Mouse (Mus musculus): Measurements from ENCODE around the gene Olfr10. TPM values are rescaled to one million over a fixed set of nuclear protein-coding genes. Genes with fewer than 3 reads are reported as not detected.

Olfr10 gene
- polyA plus RNA-seq, 1 experiment from 2014 or later, result not detected

GRCm38 (mm10) chr11:49334888-49335287 lies 30.3 kb downstream of the Olfr10 start, which contains the start of gene Olfr1390:
Olfr1390 (plus strand) TSS chr11:49335188.
- Histone ChIP-seq H3K9me3 (ENCODE audit: control insufficient read depth, low read depth, low read length) (no peaks in the 10 kb centered on the region), H3K9ac (replicated peaks; ENCODE audit: low read depth, low read length) (no peak within 1 kb of the TSS), H3K4me1 (ENCODE audit: control insufficient read depth, insufficient read depth, low read length) (no peaks in the 10 kb centered on the region), H3K4me3 (ENCODE audit: low read depth, low read length) (no peak within 1 kb of the TSS), H3K4me2 (replicated peaks; ENCODE audit: low read depth, low read length) (no peak within 1 kb of the TSS), H3K27ac (ENCODE audit: low read length) (no peak within 1 kb of the TSS), H3K27me3 (ENCODE audit: control insufficient read depth, insufficient read depth, low read length) (no peaks in the 10 kb centered on the region), H3K36me3 (ENCODE audit: control insufficient read depth, insufficient read depth, low read length) (no peaks in the 10 kb centered on the region)
- ATAC-seq (ENCODE audit: insufficient number of reproducible peaks, insufficient read depth, low FRiP score, low read depth), result no peak
- WGBS, result 88% methylated on average over 1 of the region's 1 CpGs

- H3K4me3 ChIP-seq (ENCODE audit: low read depth, low read length), result no peak overlapping the region
These were observed 32.8 kb downstream of the Olfr10 start for GRCm38 (mm10) chr11:49337150-49337832.

More at GRCm38 (mm10) chr11:49337150-49337832, 32.8 kb downstream of the Olfr10 start:
- no peaks in the 10 kb centered on the region for H3K36me3 ChIP-seq (ENCODE audit: control insufficient read depth, insufficient read depth, low read length)
- H3K27me3 ChIP-seq (ENCODE audit: control insufficient read depth, insufficient read depth, low read length), result no peaks in the 10 kb centered on the region
- no peaks in the 10 kb centered on the region for H3K4me1 ChIP-seq (ENCODE audit: control insufficient read depth, insufficient read depth, low read length)
- no peak overlapping the region for H3K9ac ChIP-seq (replicated peaks; ENCODE audit: low read depth, low read length)
- no peaks in the 10 kb centered on the region for H3K9me3 ChIP-seq (ENCODE audit: control insufficient read depth, low read depth, low read length)
- 62% methylated on average over 4 of the region's 4 CpGs for WGBS
- no peak overlapping the region for H3K4me2 ChIP-seq (replicated peaks; ENCODE audit: low read depth, low read length)
- H3K27ac ChIP-seq (ENCODE audit: low read length), result no peak overlapping the region
- no peak for ATAC-seq (ENCODE audit: insufficient number of reproducible peaks, insufficient read depth, low FRiP score, low read depth)

Other genes starting within 250 kb of the Olfr10 start
- gene Tgtp2, start 240.5 kb upstream of the Olfr10 start, polyA plus RNA-seq (2014; fragmentation: Nextera tagmentation; extraction: Ambion mirVana), result 0.10 TPM in 1 of 2 replicates, not detected in the other
- 1.6 and 2.2 TPM in 2 replicates for gene Ifi47, start 228.2 kb upstream of the Olfr10 start, polyA plus RNA-seq (2014; fragmentation: Nextera tagmentation; extraction: Ambion mirVana)
- 0.08 TPM in 1 of 2 replicates, not detected in the other for gene Olfr1396, start 189.9 kb upstream of the Olfr10 start, polyA plus RNA-seq (2014; fragmentation: Nextera tagmentation; extraction: Ambion mirVana)
- gene Olfr1395, start 162.5 kb upstream of the Olfr10 start, polyA plus RNA-seq (2014; fragmentation: Nextera tagmentation; extraction: Ambion mirVana), result not detected in 2 replicates
- not detected in 2 replicates for gene Olfr1394, start 150.4 kb upstream of the Olfr10 start, polyA plus RNA-seq (2014; fragmentation: Nextera tagmentation; extraction: Ambion mirVana)
- gene Btnl9, start 117.6 kb upstream of the Olfr10 start, polyA plus RNA-seq (2014; fragmentation: Nextera tagmentation; extraction: Ambion mirVana), result 2.4 TPM in 2 replicates
- gene Zfp62, start 101.4 kb upstream of the Olfr10 start, polyA plus RNA-seq (2014; fragmentation: Nextera tagmentation; extraction: Ambion mirVana), result 42.1 and 47.6 TPM in 2 replicates
- 55.0 and 62.5 TPM in 2 replicates for gene Mgat1, start 60.5 kb upstream of the Olfr10 start, polyA plus RNA-seq (2014; fragmentation: Nextera tagmentation; extraction: Ambion mirVana)
- gene Olfr1393, start 26.4 kb upstream of the Olfr10 start, polyA plus RNA-seq (2014; fragmentation: Nextera tagmentation; extraction: Ambion mirVana), result 0.28 TPM in 1 of 2 replicates, not detected in the other
- gene Olfr1392, start 19.5 kb upstream of the Olfr10 start, polyA plus RNA-seq (2014; fragmentation: Nextera tagmentation; extraction: Ambion mirVana), result 0.13 TPM in 1 of 2 replicates, not detected in the other
- gene Olfr1391, start 18.0 kb downstream of the Olfr10 start, polyA plus RNA-seq (2014; fragmentation: Nextera tagmentation; extraction: Ambion mirVana), result not detected in 2 replicates
- gene Olfr1390, start 30.4 kb downstream of the Olfr10 start, polyA plus RNA-seq (2014; fragmentation: Nextera tagmentation; extraction: Ambion mirVana), result not detected in 2 replicates
- gene Olfr1389, start 118.3 kb downstream of the Olfr10 start, polyA plus RNA-seq (2014; fragmentation: Nextera tagmentation; extraction: Ambion mirVana), result not detected in 2 replicates
- gene Olfr1388, start 131.9 kb downstream of the Olfr10 start, polyA plus RNA-seq (2014; fragmentation: Nextera tagmentation; extraction: Ambion mirVana), result 0.20 and 0.29 TPM in 2 replicates
- not detected in 2 replicates for gene Olfr1387, start 150.6 kb downstream of the Olfr10 start, polyA plus RNA-seq (2014; fragmentation: Nextera tagmentation; extraction: Ambion mirVana)
- not detected in 2 replicates for gene Olfr1386, start 160.3 kb downstream of the Olfr10 start, polyA plus RNA-seq (2014; fragmentation: Nextera tagmentation; extraction: Ambion mirVana)
- not detected in 2 replicates for gene Olfr1385, start 184.3 kb downstream of the Olfr10 start, polyA plus RNA-seq (2014; fragmentation: Nextera tagmentation; extraction: Ambion mirVana)
- gene Olfr1384, start 202.0 kb downstream of the Olfr10 start, polyA plus RNA-seq (2014; fragmentation: Nextera tagmentation; extraction: Ambion mirVana), result not detected in 2 replicates
- gene Olfr1383, start 214.9 kb downstream of the Olfr10 start, polyA plus RNA-seq (2014; fragmentation: Nextera tagmentation; extraction: Ambion mirVana), result not detected in 2 replicates
- not detected in 2 replicates for gene Olfr1382, start 223.5 kb downstream of the Olfr10 start, polyA plus RNA-seq (2014; fragmentation: Nextera tagmentation; extraction: Ambion mirVana)
- not detected in 2 replicates for gene Olfr1381, start 238.7 kb downstream of the Olfr10 start, polyA plus RNA-seq (2014; fragmentation: Nextera tagmentation; extraction: Ambion mirVana)